Mouse (Mus musculus) lung, postnatal 10 days (tissue): Measurements from ENCODE around the gene Mlxip.
A peak's percentile ranks its signal among the peaks of the same experiment; 100 is the strongest.

ENCODE experiments used
- DNase-seq: peaks from one replicate; pipeline ENCODE4 v3.0.0; 2021

Mlxip gene

GRCm38 (mm10) chr5:123394303-123394956 lies at the start of gene Mlxip:
TSS of gene Mlxip (plus strand) at chr5:123394798.
- peak; percentile 99 for DNase-seq

GRCm38 (mm10) chr5:123344963-123345852 lies 49.4 kb upstream of the Mlxip start:
- DNase-seq = peak; percentile 76

- DNase-seq = peak; percentile 93
These were observed 48.5 kb upstream of the Mlxip start for GRCm38 (mm10) chr5:123345853-123346654.

GRCm38 (mm10) chr5:123346701-123347270 lies 47.8 kb upstream of the Mlxip start:
- DNase-seq = no peak

GRCm38 (mm10) chr5:123347985-123348384 lies 46.6 kb upstream of the Mlxip start:
- no peak for DNase-seq

- DNase-seq = peak; percentile 74
These were observed 44.2 kb upstream of the Mlxip start for GRCm38 (mm10) chr5:123350386-123350785.

GRCm38 (mm10) chr5:123355918-123356317 lies 38.7 kb upstream of the Mlxip start:
- peak; percentile 73 for DNase-seq

GRCm38 (mm10) chr5:123357253-123357652 lies 37.3 kb upstream of the Mlxip start:
- no peak for DNase-seq

- no peak for DNase-seq
These were observed 35.2 kb upstream of the Mlxip start for GRCm38 (mm10) chr5:123359431-123359830.

GRCm38 (mm10) chr5:123362911-123363310 lies 31.7 kb upstream of the Mlxip start:
- DNase-seq = no peak

GRCm38 (mm10) chr5:123364302-123364971 lies 30.2 kb upstream of the Mlxip start:
- peak; percentile 86 for DNase-seq

- DNase-seq = no peak
These were observed 25.6 kb upstream of the Mlxip start for GRCm38 (mm10) chr5:123368869-123369488.

GRCm38 (mm10) chr5:123370049-123370448 lies 24.5 kb upstream of the Mlxip start:
- DNase-seq = no peak

GRCm38 (mm10) chr5:123375262-123375661 lies 19.3 kb upstream of the Mlxip start:
- no peak for DNase-seq

- DNase-seq = no peak
These were observed 18.7 kb upstream of the Mlxip start for GRCm38 (mm10) chr5:123375793-123376452.

- peak; percentile 85 for DNase-seq
These were observed 18.0 kb upstream of the Mlxip start for GRCm38 (mm10) chr5:123376569-123376968.

GRCm38 (mm10) chr5:123377120-123377955 lies 17.3 kb upstream of the Mlxip start:
- DNase-seq = peak; percentile 90

GRCm38 (mm10) chr5:123378712-123379111 lies 15.9 kb upstream of the Mlxip start:
- DNase-seq = no peak

- DNase-seq = no peak
These were observed 15.1 kb upstream of the Mlxip start for GRCm38 (mm10) chr5:123379504-123379931.

GRCm38 (mm10) chr5:123381968-123382367 lies 12.6 kb upstream of the Mlxip start:
- DNase-seq = peak; percentile 79
